Mouse (Mus musculus) testis, adult 2 months (tissue): ENCODE results near the gene Vezt. TPM values are rescaled to one million over a fixed set of nuclear protein-coding genes. Genes with fewer than 3 reads are reported as not detected.
A peak's percentile ranks its signal among the peaks of the same experiment; 100 is the strongest.

Experiments used
- H3K27ac ChIP-seq: fragments of 200-500 bp; 2 replicates; pipeline ENCODE4 v1.5.1; 2012; ENCODE audit warnings: low read depth, low read length; ENCODE audit not compliant: control insufficient read depth, insufficient read depth
- H3K27me3 ChIP-seq: fragments of 200-500 bp; 2 replicates; pipeline ENCODE4 v1.6.1; 2012; ENCODE audit warnings: mild to moderate bottlenecking, low read length, moderate library complexity; ENCODE audit not compliant: control insufficient read depth, insufficient read depth
- H3K36me3 ChIP-seq: fragments of 200-500 bp; 2 replicates; pipeline ENCODE4 v1.6.1; 2012; ENCODE audit warnings: mild to moderate bottlenecking, low read length; ENCODE audit not compliant: control insufficient read depth, insufficient read depth
- H3K4me1 ChIP-seq: fragments of 200-500 bp; 2 replicates; pipeline ENCODE4 v1.6.1; 2012; ENCODE audit warnings: low read length; ENCODE audit not compliant: control insufficient read depth, insufficient read depth
- H3K4me3 ChIP-seq: fragments of 200-500 bp; 2 replicates; pipeline ENCODE4 v1.5.1; 2012; ENCODE audit warnings: low read depth, mild to moderate bottlenecking, low read length, moderate library complexity, mixed read lengths; ENCODE audit not compliant: control insufficient read depth
- CTCF ChIP-seq: fragments of 200-500 bp; IDR thresholded peaks from 2 replicates; pipeline ENCODE4 v1.5.1; 2012; ENCODE audit warnings: low read depth, mild to moderate bottlenecking, inconsistent platforms, low read length, moderate library complexity; ENCODE audit not compliant: control insufficient read depth, insufficient read depth, insufficient replicate concordance
- POLR2A ChIP-seq: fragments of 200-500 bp; IDR thresholded peaks from 2 replicates; pipeline ENCODE4 v1.6.1; 2012; ENCODE audit warnings: low read depth, mild to moderate bottlenecking, inconsistent platforms, low read length, moderate library complexity; ENCODE audit not compliant: control insufficient read depth
- polyA plus RNA-seq: library from polyadenylated mRNA; depleted of rRNA; stranded (reverse); fragments of >200 nt; gene quantifications from 2 replicates; pipeline ENCODE4 v1.2.3, GENCODE M21; 2012

Gene Vezt
- polyA plus RNA-seq, 1 experiment: 33.7 TPM

DNA sequence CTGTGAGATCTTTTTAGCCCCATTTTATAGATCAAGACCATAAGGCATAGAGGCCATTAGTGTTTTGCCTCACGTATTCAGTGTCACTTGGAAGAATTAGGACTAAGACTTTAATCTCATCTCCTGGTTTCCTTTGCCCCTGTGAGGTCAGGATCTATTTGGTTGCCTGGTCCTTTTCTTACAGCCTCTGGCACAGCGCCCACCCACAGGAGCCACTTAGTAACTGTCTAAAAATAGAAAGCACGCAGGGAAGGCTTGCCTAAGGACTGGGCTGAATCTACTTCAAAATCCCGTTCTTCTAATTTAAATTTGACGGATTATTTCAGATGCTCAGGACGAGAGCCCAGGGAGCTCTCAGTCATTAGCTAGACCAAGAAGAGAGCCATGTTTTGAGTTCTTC is 116.9 kb downstream of the Vezt start:
- Histone ChIP-seq H3K27me3 (no peaks in the 10 kb centered on the region), H3K36me3 (no peaks in the 10 kb centered on the region), H3K4me1 (peaks cover 4% of the 10 kb centered on the region), H3K27ac (no peak overlapping the region), H3K4me3 (no peak overlapping the region)
- TF ChIP-seq POLR2A (no peak), CTCF (no peak)

DNA sequence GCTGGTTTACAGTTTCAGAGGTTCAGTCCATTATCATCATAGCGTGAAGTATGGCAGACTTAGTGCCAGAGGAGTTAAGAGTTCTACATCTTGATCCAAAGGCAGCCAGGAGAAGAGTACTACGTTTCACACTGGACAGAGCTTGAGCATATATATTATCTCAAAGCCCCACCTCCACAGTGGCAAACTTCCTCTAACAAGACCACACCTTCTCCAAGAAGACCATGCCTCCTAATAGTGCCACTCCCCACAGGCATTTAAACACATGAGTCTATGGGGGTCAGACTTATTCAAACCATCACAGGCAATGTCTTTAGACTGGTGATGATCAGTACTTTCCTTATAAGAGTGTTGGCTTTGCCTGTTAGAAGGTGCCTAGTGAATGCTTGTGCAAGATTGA is 117.5 kb downstream of the Vezt start:
- H3K27me3 ChIP-seq: no peaks in the 10 kb centered on the region
- no peak overlapping the region for H3K4me3 ChIP-seq
- no peak overlapping the region for H3K27ac ChIP-seq
- H3K4me1 ChIP-seq: peaks cover 4% of the 10 kb centered on the region
- TF ChIP-seq CTCF (no peak), POLR2A (no peak)
- H3K36me3 ChIP-seq: no peaks in the 10 kb centered on the region

DNA sequence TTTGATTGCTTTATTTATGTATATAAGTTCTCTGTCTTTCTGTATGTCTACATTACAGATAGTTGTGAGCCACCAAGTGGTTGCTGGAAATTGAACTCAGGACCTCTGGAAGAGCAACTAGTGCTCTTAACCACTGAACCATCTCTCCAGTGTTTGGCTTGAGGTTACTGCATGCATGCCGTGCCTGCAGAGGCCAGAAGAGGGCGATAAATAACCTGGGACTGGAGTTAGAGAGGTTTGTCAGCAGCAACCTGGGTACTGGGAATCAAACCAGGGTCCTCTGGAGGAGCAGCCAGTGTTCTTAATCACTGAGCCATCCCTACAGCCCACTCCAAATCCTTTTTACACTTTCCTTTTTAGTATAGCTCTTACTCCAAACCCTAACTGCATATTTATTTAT is 118.8 kb downstream of the Vezt start:
- Histone ChIP-seq H3K27me3 (no peaks in the 10 kb centered on the region), H3K36me3 (no peaks in the 10 kb centered on the region), H3K4me3 (no peak overlapping the region), H3K27ac (no peak overlapping the region), H3K4me1 (peaks cover 4% of the 10 kb centered on the region)
- TF ChIP-seq POLR2A (no peak), CTCF (peak; percentile 32; the same call in 1 of the 2 replicates)

DNA sequence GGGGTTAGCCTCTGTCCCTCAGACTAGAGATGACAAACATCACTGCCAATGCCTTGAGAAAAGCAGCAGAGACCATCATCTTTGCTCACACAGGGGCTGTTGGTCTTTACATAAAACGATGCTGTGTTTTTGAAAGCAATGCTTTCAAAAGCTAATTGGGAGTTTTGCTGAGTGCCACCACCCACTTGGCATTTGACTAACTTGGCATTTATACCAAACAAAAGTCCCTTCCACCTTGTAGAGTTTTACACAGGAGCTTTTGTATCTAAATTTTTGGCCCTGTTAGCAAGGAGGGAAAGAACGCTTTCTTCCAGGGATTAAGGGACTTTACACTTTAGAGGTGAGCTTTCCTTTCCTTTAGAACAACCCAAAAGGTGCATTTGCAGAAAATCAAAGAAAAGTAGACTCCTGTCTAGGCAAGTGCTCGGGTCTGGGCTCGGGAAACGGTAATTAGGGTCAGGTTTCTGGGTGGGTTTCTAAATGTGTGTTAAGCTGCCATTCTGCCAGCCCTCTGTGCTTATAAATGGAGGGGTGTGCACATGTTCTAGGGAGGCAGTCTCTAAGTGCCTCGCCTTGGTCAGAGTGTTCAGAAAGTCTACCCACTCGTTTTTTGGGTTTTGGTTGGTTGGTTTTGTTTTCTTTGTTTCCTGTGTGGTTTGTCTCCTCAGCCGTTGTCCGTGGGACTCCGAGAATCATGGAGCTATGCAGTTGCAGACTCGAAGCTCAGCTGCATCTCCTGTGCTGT is 119.9 kb downstream of the Vezt start:
- H3K27me3 ChIP-seq: no peaks in the 10 kb centered on the region
- TF ChIP-seq CTCF (no peak), POLR2A (no peak)
- no peak overlapping the region for H3K4me3 ChIP-seq
- no peak overlapping the region for H3K27ac ChIP-seq
- no peaks in the 10 kb centered on the region for H3K36me3 ChIP-seq
- H3K4me1 ChIP-seq: peaks cover 4% of the 10 kb centered on the region

DNA sequence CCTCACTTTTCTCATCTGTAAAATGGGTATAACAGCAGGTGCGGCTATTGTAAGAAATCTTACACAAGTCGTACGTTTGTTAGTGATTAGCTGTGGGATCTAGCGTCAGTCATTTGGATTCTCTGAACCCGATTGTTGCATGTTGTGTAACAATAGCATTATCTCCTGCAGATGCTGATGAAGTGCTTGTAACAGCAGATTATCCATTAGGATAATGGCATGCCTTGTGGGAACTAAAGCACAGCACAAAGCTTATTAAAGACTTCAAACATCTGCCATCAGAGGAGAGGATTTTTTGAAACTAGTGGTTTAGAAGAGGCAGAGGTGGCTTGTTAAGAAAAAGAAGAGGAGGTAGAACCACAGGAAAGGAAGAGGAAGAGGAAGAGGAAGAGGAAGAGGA is 122.1 kb downstream of the Vezt start:
- H3K27ac ChIP-seq: no peak overlapping the region
- H3K4me1 ChIP-seq: no peaks in the 10 kb centered on the region
- no peak overlapping the region for H3K4me3 ChIP-seq
- H3K36me3 ChIP-seq: no peaks in the 10 kb centered on the region
- TF ChIP-seq POLR2A: no peak
- TF ChIP-seq CTCF: no peak
- no peaks in the 10 kb centered on the region for H3K27me3 ChIP-seq

DNA sequence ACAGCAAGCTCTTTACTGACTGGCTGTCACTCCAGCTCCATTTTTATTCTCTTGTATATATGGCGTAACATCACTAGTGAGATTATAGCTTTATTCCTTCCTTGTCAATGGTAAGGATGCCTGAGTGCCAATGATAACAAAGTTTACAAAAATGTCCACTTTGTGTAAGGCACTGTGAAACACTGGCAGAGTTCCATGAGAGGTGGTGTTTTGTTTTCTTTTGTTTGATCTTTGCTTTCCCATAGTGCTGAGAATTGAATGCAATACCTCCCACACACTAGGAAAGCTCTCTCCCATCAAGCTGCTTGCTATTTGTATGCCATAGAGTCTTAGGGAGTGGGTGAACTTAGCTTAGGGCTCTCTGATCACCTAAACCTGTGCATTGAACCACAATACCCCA is 122.7 kb downstream of the Vezt start:
- H3K36me3 ChIP-seq: no peaks in the 10 kb centered on the region

DNA sequence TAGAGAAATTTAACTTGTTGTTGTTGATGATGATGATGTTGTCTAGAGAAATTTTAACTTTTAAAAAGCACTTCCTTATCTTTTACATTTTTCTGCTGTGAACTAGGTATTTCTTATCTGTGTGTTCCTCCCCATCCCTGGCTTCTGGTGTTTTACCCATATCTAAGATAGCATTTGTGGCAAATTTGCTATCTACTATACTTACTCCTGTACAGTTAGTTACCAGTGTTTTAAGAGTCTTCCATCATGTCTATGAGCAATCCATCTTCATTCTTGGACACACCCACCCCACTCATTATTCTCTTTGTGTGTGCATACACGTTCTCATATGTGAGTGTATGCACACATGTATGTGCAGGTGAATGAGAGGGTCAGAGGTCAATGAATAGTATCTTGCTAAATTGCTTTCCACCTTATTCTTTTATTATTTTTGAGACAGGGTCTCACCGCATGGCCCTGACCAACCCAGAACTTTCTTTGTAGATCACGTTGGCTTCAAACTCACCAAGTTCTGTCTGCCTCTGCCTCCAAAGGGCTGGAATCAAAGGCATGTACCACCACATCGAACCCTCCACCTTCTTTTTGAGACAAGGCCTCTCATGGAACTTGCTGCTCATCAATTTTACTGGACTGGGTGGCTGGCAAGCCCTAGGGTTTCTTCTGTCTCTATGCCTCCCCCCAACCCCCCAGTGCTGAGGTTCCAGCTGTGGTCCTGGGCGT is 123.3 kb downstream of the Vezt start:
- Histone ChIP-seq H3K36me3 (no peaks in the 10 kb centered on the region), H3K27me3 (no peaks in the 10 kb centered on the region), H3K4me3 (no peak overlapping the region), H3K27ac (no peak overlapping the region), H3K4me1 (peaks cover 8% of the 10 kb centered on the region)
- TF ChIP-seq POLR2A (no peak), CTCF (no peak)

More for the DNA sequence above, 122.7 kb downstream of the Vezt start:
- H3K4me3 ChIP-seq: no peak overlapping the region
- peaks cover 1% of the 10 kb centered on the region; the same call in 1 of the 2 replicates for H3K4me1 ChIP-seq
- TF ChIP-seq POLR2A (no peak), CTCF (no peak)
- no peaks in the 10 kb centered on the region for H3K27me3 ChIP-seq
- no peak overlapping the region for H3K27ac ChIP-seq
